Mouse (Mus musculus): ENCODE results near the gene Alpl. TPM values are rescaled to one million over a fixed set of nuclear protein-coding genes. Genes with fewer than 3 reads are reported as not detected.
A peak's percentile ranks its signal among the peaks of the same experiment; 100 is the strongest.

Gene Alpl
- total and polyA plus RNA-seq, 3 experiments, result not detected

- H3K79me2 ChIP-seq (ENCODE audit: control insufficient read depth, insufficient read depth, low read length, poor library complexity), result no peaks in the 10 kb centered on the region
- DNase-seq (ENCODE audit: low read depth, low spot score), result no peak
- H3K27ac ChIP-seq (ENCODE audit: control insufficient read depth, low read depth, low read length), result no peak overlapping the region
- H3K9me3 ChIP-seq (replicated peaks; ENCODE audit: insufficient read depth, low read length), result no peaks in the 10 kb centered on the region
- TF ChIP-seq POLR2AphosphoS5 (IDR thresholded peaks at IDR 0.05; ENCODE audit: borderline replicate concordance, low read depth, low read length) (no peak), POLR2A (IDR thresholded peaks at IDR 0.05; ENCODE audit: control insufficient read depth in 1 of 2, insufficient read depth in 1 of 2, low read depth in 1 of 2, low read length in 2 of 2, poor library complexity in 1 of 2) (no peak), MEF2A (IDR thresholded peaks at IDR 0.05; ENCODE audit: extremely low read depth, insufficient replicate concordance, low read depth, low read length, poor library complexity, severe bottlenecking) (no peak), NRF1 (IDR thresholded peaks at IDR 0.05; ENCODE audit: insufficient read depth, low read depth, low read length, poor library complexity, severe bottlenecking) (no peak), ZNF384 (IDR thresholded peaks at IDR 0.05; ENCODE audit: low read depth, low read length) (no peak)
- H3K36me3 ChIP-seq (ENCODE audit: control insufficient read depth in 1 of 2, insufficient read depth in 2 of 2, low read length in 2 of 2), result no peaks in the 10 kb centered on the region
- H3K9ac ChIP-seq (ENCODE audit: control insufficient read depth, low read depth, low read length, poor library complexity, severe bottlenecking), result no peak overlapping the region
- H3K27me3 ChIP-seq (ENCODE audit: control insufficient read depth in 1 of 2, insufficient read depth in 2 of 2, low read length in 2 of 2), result no peaks in the 10 kb centered on the region; a peak in 1 of 4 replicates
- peaks cover 0 to 3% of the 10 kb centered on the region in 2 experiments; a peak in 1 of 4 replicates for H3K4me1 ChIP-seq (ENCODE audit: control insufficient read depth in 1 of 2, insufficient read depth in 2 of 2, low read length in 2 of 2)
- H3K4me3 ChIP-seq (ENCODE audit: control insufficient read depth in 1 of 2, insufficient read depth in 1 of 2, low read depth in 2 of 2, low read length in 2 of 2), result no peak overlapping the region
Measured at GRCm38 (mm10) chr4:137800324-137800723, 4.1 kb upstream of the Alpl start.

- no peak overlapping the region for H3K9ac ChIP-seq (ENCODE audit: control insufficient read depth, low read depth, low read length, poor library complexity, severe bottlenecking)
- no peaks in the 10 kb centered on the region for H3K79me2 ChIP-seq (ENCODE audit: control insufficient read depth, insufficient read depth, low read length, poor library complexity)
- no peak for TF ChIP-seq POLR2A (IDR thresholded peaks at IDR 0.05; ENCODE audit: control insufficient read depth in 1 of 2, insufficient read depth in 1 of 2, low read depth in 1 of 2, low read length in 2 of 2, poor library complexity in 1 of 2)
- TF ChIP-seq RCOR1 (IDR thresholded peaks at IDR 0.05; ENCODE audit: low read depth, low read length), result peak; percentile 69
- TF ChIP-seq TAL1 (IDR thresholded peaks at IDR 0.05; ENCODE audit: low read length), result no peak
- peak; percentile 42 for TF ChIP-seq GATA1 (IDR thresholded peaks at IDR 0.05; ENCODE audit: low read depth, low read length)
- no peak for TF ChIP-seq ZNF384 (IDR thresholded peaks at IDR 0.05; ENCODE audit: low read depth, low read length)
- TF ChIP-seq USF1 (IDR thresholded peaks at IDR 0.05; ENCODE audit: low read depth, low read length), result 0 out of 2 replicates have a peak, but pooled peaks have one; percentile 27
- no peak overlapping the region for H3K4me3 ChIP-seq (ENCODE audit: control insufficient read depth in 1 of 2, insufficient read depth in 1 of 2, low read depth in 2 of 2, low read length in 2 of 2)
- peak; percentile 67 for DNase-seq (ENCODE audit: low read depth, low spot score)
- no peak overlapping the region for H3K27ac ChIP-seq (ENCODE audit: control insufficient read depth, low read depth, low read length)
- H3K4me1 ChIP-seq (ENCODE audit: control insufficient read depth in 1 of 2, insufficient read depth in 2 of 2, low read length in 2 of 2), result peaks cover 0 to 3% of the 10 kb centered on the region in 2 experiments; a peak in 1 of 4 replicates
- no peaks in the 10 kb centered on the region for H3K9me3 ChIP-seq (replicated peaks; ENCODE audit: insufficient read depth, low read length)
- no peaks in the 10 kb centered on the region for H3K36me3 ChIP-seq (ENCODE audit: control insufficient read depth in 1 of 2, insufficient read depth in 2 of 2, low read length in 2 of 2)
- H3K27me3 ChIP-seq (ENCODE audit: control insufficient read depth in 1 of 2, insufficient read depth in 2 of 2, low read length in 2 of 2), result peaks cover 2 to 6% of the 10 kb centered on the region in 2 experiments; a peak in 3 of 4 replicates
Measured at GRCm38 (mm10) chr4:137797038-137797437, 854 bp upstream of the Alpl start.

- Histone ChIP-seq H3K9me3 (replicated peaks; ENCODE audit: insufficient read depth, low read length) (no peaks in the 10 kb centered on the region), H3K4me1 (ENCODE audit: control insufficient read depth in 1 of 2, insufficient read depth in 2 of 2, low read length in 2 of 2) (peaks cover 0 to 3% of the 10 kb centered on the region in 2 experiments; a peak in 1 of 4 replicates), H3K27ac (ENCODE audit: control insufficient read depth, low read depth, low read length) (no peak overlapping the region), H3K27me3 (ENCODE audit: control insufficient read depth in 1 of 2, insufficient read depth in 2 of 2, low read length in 2 of 2) (peaks cover 5 to 7% of the 10 kb centered on the region in 2 experiments; a peak in 3 of 4 replicates), H3K36me3 (ENCODE audit: control insufficient read depth in 1 of 2, insufficient read depth in 2 of 2, low read length in 2 of 2) (no peaks in the 10 kb centered on the region), H3K4me3 (ENCODE audit: control insufficient read depth in 1 of 2, insufficient read depth in 1 of 2, low read depth in 2 of 2, low read length in 2 of 2) (no peak overlapping the region), H3K9ac (ENCODE audit: control insufficient read depth, low read depth, low read length, poor library complexity, severe bottlenecking) (no peak overlapping the region), H3K79me2 (ENCODE audit: control insufficient read depth, insufficient read depth, low read length, poor library complexity) (no peaks in the 10 kb centered on the region)
- DNase-seq (ENCODE audit: low read depth, low spot score), result no peak
- TF ChIP-seq ZKSCAN1 (IDR thresholded peaks at IDR 0.05; ENCODE audit: low read depth, low read length) (no peak), GATA1 (IDR thresholded peaks at IDR 0.05; ENCODE audit: low read depth, low read length) (no peak), SIN3A (IDR thresholded peaks at IDR 0.05; ENCODE audit: low read length) (no peak), CHD1 (IDR thresholded peaks at IDR 0.05; ENCODE audit: low read depth, low read length) (no peak), MAFK (IDR thresholded peaks at IDR 0.05; ENCODE audit: borderline replicate concordance, low read depth, low read length) (no peak), MYC (IDR thresholded peaks at IDR 0.05; ENCODE audit: low read depth, low read length) (no peak), USF1 (IDR thresholded peaks at IDR 0.05; ENCODE audit: low read depth, low read length) (no peak), EP300 (IDR thresholded peaks at IDR 0.05; ENCODE audit: low read depth in 1 of 2, low read length in 2 of 2) (no peak), ELF1 (IDR thresholded peaks at IDR 0.05; ENCODE audit: low read depth, low read length) (no peak), CTCF (IDR thresholded peaks at IDR 0.05 in 2 of 3, conservative IDR thresholded peaks at IDR 0.05 in 1 of 3; ENCODE audit: control insufficient read depth in 1 of 3, insufficient read depth in 1 of 3, low read depth in 2 of 3, low read length in 3 of 3, poor library complexity in 1 of 3, severe bottlenecking in 1 of 3) (no peak), ZC3H11A (IDR thresholded peaks at IDR 0.05; ENCODE audit: low read depth, low read length) (no peak), POLR2A (IDR thresholded peaks at IDR 0.05; ENCODE audit: control insufficient read depth in 1 of 2, insufficient read depth in 1 of 2, low read depth in 1 of 2, low read length in 2 of 2, poor library complexity in 1 of 2) (no peak), ETS1 (IDR thresholded peaks at IDR 0.05; ENCODE audit: low read depth, low read length) (no peak), TCF12 (IDR thresholded peaks at IDR 0.05; ENCODE audit: low read depth, low read length) (no peak), E2F4 (IDR thresholded peaks at IDR 0.05; ENCODE audit: borderline replicate concordance, low read depth, low read length) (no peak), USF2 (IDR thresholded peaks at IDR 0.05; ENCODE audit: borderline replicate concordance in 1 of 2, insufficient read depth in 1 of 2, low read depth in 1 of 2, low read length in 2 of 2) (no peak)
Measured at GRCm38 (mm10) chr4:137794178-137794900, 1.8 kb downstream of the Alpl start.
